Mouse (Mus musculus) cerebellum, adult 9-11 months (tissue): Measurements from ENCODE around the gene Npb.
A peak's percentile ranks its signal among the peaks of the same experiment; 100 is the strongest.
"Not testable (repeated sequence)": the region's sequence is repeated elsewhere in the genome, so short reads cannot be mapped to it uniquely, and the experiment has no call there.

ENCODE experiments used
- DNase-seq: peaks from one replicate; pipeline ENCODE4 v3.0.0; 2022

Npb gene

DNA sequence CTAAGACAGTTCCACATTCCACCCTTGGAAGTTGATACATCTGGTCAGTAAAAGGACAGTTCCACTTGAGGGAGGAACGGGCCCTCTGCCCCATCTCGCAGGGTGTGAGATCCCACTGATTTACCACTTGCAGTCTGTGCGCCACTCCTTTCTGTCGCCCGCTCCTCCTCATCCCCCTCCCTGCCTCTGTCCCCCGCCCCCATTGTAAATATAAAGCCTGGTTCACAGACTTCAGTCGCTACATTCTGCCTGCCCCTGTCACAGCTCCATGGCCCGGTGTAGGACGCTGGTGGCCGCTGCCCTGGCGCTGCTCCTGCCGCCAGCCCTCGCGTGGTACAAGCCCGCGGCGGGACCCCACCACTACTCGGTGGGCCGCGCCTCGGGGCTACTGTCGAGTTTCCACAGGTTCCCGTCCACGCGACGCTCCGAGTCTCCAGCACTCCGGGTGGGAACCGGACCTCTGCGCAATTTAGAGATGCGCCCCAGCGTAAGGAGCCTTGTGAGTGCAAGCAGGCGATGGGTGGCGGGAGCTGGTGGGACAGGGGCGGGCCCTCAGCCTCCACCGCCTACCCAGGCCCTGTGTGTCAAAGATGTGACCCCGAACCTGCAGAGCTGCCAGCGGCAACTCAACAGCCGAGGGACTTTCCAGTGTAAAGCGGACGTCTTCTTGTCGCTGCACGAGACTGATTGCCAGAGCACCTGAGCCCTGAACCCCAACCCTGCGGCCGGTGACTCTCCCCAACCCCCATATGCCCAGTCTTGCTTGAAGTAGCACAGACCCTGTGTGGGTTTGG, at the start of gene Npb:
Gene Npb, plus strand, starts transcription at position 237 of the 794 bp plus-strand sequence.
- no peak for DNase-seq

- DNase-seq = not testable (repeated sequence)
Measured at GRCm38 (mm10) chr11:120558843-120559242, 49.4 kb upstream of the Npb start.

DNA sequence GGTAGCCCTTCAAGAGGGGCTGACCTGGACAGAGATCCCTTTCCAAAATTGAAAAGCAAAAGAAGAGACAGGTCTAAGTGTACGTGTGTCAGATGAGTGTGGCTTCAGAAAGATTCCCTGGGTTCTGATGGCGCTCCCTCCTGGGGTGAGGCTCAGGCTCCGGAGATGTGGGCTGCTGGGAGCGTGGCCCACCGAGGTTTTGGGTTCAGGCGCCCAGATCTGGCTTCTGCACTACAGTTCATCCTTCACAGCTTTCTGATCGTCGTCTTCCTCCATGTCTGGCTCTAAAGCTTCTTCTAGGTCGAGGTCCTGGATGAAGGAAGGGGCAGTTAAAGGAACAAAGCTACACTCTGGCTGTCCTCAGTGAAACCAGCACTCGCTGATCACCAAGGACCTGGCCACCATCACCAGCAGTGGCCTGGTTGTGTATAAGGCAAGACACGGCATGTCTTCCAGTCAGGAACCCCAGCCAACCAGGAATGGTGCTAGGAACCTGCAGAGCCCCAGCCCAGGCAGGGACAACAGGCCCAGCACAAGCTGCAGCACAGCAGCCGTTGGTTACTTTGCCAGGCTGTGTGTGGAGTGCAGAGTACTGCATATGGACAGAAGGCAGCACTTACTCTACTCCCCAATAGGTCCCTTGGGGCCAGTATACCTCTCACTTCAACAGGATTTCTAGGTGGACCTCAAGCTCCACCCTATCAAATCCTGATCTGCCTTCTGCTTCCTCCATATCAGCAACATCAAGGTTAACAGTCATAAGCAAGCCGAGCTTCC, 47.1 kb upstream of the Npb start:
- no peak for DNase-seq

DNA sequence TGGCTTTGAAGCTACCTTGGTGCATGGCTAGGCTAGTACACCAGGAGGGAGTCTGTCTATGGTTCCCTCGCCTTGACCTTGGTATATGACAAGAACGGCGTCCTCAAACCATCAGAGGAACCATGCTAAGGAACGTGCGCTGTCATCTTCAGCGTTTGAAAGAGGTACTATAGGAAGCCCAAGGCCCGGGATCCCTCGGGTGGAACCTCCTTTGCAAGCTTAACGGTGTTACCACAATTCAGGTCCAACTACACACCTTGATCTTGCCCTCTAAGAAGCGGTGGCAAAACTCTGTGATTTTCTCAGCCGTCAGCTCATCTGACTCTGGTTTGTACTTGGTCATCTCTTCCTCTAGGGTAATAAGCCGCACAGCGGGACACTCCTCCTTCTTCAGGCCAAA, 45.3 kb upstream of the Npb start:
- no peak for DNase-seq

GRCm38 (mm10) chr11:120565114-120565513, 43.2 kb upstream of the Npb start:
- no peak for DNase-seq

- no peak for DNase-seq
Measured at GRCm38 (mm10) chr11:120568324-120568723, 40.0 kb upstream of the Npb start.

DNA sequence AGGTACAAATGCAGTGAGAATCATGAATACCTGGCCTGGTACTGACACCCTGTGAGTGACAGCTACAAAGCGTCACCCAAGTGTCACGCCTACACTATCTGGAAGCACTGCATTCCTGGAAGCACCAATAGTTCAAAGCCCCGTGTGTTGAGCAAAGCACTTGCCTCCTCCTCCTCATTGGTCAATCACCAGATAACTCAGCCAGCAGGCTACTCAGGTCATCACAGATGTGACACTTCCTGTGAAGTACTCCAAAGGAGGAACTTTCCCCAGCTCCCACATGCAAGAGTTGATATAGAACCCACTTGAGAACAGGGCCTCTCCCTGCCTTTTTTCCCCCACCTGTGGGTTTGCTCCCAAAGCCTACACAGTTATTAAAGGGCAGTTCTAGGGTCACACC, 37.2 kb upstream of the Npb start:
- DNase-seq = no peak

GRCm38 (mm10) chr11:120571754-120572416, 36.4 kb upstream of the Npb start:
- DNase-seq = peak; percentile 47

DNA sequence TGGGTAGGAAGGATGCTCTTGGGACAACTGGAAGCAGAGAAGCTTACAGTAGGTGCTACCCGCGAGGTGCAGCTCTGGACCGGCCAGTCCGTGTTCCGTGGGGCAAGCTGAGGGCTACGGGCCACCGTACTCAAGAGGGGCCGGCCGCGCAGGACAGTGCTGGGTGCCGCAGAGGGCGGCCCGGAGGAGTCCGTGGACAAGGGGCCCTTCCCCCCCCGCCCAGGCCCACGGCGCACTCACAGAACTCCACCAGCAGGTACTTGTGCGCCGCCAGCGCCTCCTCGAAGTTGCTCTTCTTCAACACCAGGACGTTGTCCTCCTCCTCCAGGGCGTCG, 35.9 kb upstream of the Npb start:
- DNase-seq = no peak

- peak; percentile 100 for DNase-seq
Measured at GRCm38 (mm10) chr11:120572752-120573584, 35.3 kb upstream of the Npb start, which contains the start of gene P4hb. TSS of gene P4hb (minus strand) at chr11:120573253.

GRCm38 (mm10) chr11:120573585-120574277, 34.5 kb upstream of the Npb start:
- DNase-seq = no peak

- DNase-seq = no peak
Measured at GRCm38 (mm10) chr11:120574278-120574600, 34.0 kb upstream of the Npb start.

- no peak for DNase-seq
Measured at GRCm38 (mm10) chr11:120575046-120575445, 33.2 kb upstream of the Npb start.

- no peak for DNase-seq
Measured at GRCm38 (mm10) chr11:120575940-120576339, 32.3 kb upstream of the Npb start.

- no peak for DNase-seq
Measured at GRCm38 (mm10) chr11:120576365-120576981, 31.8 kb upstream of the Npb start.

GRCm38 (mm10) chr11:120577211-120578023, 30.9 kb upstream of the Npb start:
- DNase-seq = peak; percentile 54

- peak; percentile 61 for DNase-seq
Measured at GRCm38 (mm10) chr11:120578024-120578693, 30.1 kb upstream of the Npb start.

- peak; percentile 70 for DNase-seq
Measured at GRCm38 (mm10) chr11:120578694-120579243, 29.5 kb upstream of the Npb start.

GRCm38 (mm10) chr11:120579316-120580107, 28.8 kb upstream of the Npb start:
- DNase-seq = peak; percentile 76
